Mouse (Mus musculus) megakaryocyte progenitor cell, adult 5-6 weeks (primary cell): Measurements from ENCODE around the gene Plekhd1. TPM values are rescaled to one million over a fixed set of nuclear protein-coding genes. Genes with fewer than 3 reads are reported as not detected.

Experiments used
- ATAC-seq: replicated peaks from 2 replicates; pipeline ENCODE4 v1.8.0; 2016; ENCODE audit warnings: mild to moderate bottlenecking, moderate TSS enrichment, inconsistent platforms; ENCODE audit not compliant: poor library complexity
- total RNA-seq, 2 experiments: library from RNA; stranded (forward) in 1 of 2; stranded (reverse) in 1 of 2; fragments of 157-497, 149-512 nt in 1 of 2; fragments of 200-1000 nt in 1 of 2; gene quantifications; 2 replicates each; pipeline versions ENCODE4 v1.2.3 to v1.2.4; 2015 to 2017

Plekhd1 gene
- total RNA-seq (2015) (not detected in 2 replicates), total RNA-seq (2017) (not detected in 2 replicates)

DNA sequence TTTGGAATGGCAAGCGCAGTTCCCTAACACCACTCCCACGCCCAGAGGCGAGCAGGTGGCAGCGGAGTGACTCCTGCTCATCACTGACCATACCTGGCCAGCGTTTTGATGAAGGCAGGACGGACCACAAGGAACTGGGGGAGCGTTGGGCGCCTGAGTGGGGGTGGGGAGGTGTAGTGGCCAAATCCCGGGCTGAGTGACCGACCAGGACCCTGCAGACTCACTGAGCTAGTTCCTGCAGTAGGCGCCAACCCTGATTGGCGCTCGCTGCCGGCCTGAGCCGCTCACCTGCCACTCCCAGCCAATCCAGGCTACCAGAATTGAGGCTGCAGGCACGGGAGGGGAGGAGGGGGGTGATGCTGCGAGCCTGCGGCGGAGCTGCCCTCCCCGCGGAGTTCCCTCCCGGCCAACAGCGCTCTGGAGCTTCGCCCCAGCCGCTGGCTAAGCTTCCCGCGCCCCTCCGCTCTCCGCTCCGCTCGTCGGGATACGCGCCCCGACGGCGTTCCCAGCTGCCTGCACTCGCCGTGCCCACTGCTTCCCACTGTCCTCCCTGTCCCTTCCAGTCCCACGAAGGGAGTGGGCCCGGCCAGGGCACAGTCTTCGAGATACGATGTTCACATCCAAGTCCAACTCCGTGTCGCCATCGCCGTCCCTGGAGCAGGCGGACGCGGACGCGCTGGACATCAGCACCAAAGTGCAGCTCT, at the start of gene Plekhd1:
Gene Plekhd1, plus strand, starts transcription at position 323 of the 704 bp plus-strand sequence.
- ATAC-seq: peak; percentile 40

DNA sequence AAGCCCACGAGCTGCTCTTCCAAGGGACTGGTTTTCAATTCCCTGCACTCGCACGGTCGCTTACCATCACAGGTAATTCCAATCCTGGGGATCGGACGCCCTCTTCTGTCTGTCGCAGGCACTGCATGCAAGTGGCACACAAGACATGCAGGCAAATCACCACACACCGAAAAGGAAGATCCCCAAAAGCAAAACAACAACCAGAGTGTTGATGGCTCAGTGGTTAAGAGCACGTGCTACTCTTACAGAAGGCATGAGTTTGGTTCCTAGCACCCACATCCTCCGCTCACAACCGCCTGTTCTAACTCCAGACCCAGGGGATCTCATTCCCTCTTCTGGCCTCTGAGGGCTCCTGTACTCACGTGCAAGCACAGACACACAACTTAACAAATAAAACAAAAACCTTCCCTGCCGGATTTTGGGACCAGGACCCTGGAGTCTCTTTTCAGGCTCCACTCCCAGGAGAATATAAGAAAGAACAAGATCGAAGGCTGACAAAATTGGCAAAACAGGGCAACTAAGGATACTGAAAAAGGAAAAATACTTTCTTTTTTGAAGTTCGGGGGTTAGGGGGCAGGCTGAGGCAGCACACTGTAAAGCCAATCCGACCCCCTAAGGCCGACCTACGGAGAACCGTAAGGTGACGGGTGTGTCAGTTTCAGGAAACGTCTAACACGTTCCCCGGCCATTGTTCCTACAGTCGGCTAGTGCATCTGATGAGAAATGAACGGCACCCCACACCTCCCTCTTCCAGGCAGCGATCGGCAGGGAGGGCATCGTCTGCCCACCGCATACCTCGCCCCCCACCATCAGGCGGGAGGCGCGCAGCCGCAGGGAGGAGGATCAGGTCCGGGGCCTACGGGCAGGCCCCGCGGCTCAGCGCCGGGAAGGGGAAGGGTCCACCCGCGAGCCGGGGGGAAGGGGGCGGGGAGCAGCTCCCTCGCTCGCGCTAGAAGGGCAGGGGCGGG, 49.4 kb upstream of the Plekhd1 start:
- peak; percentile 73 for ATAC-seq

DNA sequence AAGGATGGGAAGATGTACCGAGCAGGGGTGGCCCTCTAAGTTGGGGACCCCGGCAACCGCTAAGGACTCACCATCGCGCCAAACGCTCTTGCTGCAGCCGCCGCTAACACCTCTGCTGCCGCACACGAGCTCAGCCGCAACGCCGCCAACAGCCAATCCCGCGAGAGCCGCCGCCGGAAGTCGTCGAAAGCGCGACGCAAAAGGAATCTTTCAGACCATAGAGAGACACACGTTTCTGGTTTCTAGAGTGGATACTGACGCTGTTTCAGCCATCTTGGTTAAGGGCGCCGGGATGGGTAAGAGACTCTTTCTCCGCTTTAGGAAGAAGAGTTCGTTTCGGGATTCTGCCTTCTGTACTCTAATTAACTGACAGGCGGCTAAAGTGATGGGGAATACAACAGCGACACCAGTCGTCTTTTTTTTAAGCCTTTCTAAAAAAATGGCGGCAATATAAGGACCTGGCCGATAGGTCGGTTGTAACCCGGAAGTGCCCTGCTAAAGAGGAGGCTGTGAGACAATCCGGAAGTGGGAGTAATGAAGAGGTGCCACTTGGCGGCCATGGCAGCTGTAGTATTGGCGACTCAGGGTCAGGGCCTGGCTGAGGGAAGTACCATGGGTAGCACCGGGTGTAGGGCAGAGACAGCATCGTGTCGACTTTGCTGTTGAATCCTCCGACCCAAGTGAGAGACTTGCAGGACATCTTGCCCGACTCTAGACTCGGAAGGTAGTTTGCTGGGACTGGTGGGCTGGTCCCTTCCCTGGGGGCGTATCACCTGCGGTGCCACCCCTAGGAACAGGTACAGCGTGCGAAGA, 48.5 kb upstream of the Plekhd1 start, which contains the start of the genes Slc39a9 and Erh:
Gene Slc39a9, plus strand, starts transcription at position 191 of the 813 bp plus-strand sequence.
Gene Erh, minus strand, starts transcription at position 649 of the 813 bp plus-strand sequence.
- ATAC-seq: peak; percentile 88

DNA sequence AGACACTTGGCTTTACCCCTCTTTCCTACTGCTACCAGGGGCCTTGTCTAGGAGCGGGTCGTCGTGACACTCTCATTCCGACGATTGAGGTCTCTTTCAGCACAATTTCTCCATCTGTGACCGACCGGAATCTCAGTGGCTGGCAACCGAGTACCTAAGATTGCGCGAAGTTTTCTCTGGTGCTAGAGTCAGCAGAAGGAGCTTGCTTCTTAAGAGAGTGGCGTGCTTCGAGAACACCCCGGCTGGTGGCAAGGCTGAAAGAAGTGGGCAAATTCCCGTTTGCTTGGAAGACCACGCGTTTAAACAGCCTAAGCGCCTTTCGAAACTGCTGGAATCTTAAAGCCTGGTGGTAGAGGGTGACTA, 47.9 kb upstream of the Plekhd1 start:
- ATAC-seq: no peak

DNA sequence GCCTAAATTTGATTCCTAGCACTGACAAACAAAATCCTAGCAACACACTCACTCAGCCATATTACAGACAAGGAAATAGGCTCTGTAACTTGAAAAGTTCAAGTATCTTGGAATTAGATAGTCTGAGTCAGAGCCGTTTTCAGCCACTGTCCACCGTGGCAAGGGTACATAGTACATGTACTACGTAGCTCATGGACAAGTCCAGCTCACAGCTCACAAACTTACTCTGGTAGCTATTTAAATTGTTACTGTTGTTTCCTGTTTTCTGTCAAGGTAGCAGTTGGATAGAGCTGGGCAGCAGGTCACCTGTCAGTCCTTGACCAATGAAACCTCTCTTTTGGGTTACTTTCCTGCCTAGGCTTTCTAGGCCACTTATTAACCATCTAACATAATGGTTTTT, 46.0 kb upstream of the Plekhd1 start:
- ATAC-seq: no peak

DNA sequence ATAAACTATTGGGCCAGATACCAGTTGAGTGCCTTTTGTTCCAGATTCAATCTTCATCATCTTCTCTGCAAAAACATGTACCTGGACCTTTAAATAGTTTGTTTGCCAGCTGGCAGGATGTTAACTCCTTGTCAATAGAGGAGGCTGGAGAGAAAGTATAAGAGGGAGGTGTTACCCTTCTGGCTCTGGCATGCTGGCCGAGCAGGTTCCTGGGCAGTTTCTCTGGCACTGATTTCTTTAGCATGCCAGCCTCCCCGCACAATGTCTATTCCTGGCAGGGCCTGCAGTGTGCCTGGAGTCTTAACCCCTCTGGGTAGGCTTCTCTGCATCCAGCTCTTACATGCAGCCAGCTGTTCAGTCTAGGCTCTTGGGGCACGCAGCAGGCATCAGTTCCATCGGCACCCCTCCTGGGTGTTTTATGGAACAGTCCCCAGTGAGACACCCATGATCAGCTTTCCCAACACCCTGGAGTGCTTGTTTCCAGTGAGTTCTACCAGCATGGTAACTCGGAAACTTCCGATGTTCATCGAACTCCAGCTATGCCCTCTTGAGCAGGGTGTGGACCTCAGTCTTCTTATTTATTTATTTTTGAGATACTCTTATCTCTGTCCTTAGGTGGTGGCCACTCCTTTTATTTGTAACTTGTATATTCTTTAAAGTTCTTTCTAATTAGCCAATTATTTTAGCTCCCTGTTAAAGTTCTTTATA, 38.3 kb upstream of the Plekhd1 start:
- no peak for ATAC-seq

DNA sequence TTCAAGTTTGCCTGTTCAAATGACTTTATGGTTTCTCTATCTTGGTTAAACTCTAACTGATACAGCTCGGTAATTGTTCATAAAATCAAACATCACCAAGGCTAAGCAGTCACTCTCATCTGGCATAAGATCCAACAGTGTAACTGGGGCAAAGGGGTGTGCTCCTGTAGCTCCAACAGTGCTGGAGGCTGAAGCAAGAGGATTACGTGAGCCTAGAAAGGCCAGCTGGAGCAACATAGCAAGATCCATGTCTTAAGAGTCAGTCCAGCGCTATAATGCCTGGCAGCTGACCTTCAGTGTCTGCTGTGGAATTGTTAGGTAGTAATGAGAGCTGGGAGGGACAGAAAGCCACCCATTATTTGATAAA, 37.7 kb upstream of the Plekhd1 start:
- no peak for ATAC-seq

DNA sequence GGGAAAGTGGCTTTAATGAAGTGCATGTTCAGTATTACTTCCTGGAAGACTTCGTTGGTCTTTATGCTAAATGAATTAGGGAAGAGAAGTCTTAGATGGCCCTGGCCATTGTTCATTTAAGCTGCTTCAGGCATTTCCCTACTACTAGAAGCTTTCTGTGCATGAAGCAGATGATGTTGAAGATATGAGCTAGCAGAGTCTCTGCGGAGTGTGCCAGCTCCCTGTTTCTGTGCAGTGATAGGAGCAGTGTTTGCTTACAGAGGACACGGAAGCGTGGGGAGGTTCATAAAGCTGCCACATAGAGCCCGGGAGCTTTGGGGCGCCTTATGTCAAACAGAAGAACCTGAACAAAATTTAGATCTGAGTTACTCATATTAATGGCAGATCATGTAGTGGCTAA, 33.7 kb upstream of the Plekhd1 start:
- ATAC-seq: peak; percentile 66

DNA sequence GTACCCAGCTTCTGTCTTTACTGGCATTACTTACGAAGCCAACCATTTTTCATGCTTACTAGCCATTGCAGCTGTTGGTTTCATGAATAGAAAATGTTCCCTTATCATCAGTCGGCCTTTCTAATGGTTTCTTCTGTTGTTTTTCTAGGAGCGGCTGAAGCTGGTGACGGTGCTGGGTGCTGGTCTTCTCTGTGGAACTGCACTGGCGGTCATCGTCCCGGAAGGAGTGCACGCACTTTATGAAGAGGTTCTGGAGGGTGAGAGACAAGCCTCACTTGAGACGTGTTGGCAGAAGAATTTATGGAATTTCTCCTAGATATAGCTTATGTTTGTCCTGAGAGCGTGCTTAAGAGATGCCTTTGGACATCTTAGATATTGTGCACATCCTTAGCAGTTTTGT, 30.1 kb upstream of the Plekhd1 start:
- ATAC-seq: no peak

DNA sequence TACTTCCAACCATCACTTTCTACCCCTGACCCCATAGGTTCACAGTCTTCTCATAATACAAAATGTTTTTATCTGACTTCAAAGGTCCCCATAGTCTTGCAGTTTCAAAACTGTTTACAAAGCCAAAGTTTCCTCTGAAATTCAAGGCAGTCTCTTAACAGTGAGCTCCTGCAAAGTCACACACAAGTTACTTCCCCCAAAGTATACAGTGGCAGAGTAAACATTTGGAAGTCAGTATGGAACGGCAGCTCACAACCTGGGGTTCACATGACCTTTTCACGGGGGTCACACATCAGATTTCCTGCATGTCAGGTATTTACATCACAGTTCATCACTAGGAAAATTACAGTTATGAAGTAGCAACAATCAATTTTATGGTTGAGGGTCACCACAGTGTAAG, 28.5 kb upstream of the Plekhd1 start:
- no peak for ATAC-seq

DNA sequence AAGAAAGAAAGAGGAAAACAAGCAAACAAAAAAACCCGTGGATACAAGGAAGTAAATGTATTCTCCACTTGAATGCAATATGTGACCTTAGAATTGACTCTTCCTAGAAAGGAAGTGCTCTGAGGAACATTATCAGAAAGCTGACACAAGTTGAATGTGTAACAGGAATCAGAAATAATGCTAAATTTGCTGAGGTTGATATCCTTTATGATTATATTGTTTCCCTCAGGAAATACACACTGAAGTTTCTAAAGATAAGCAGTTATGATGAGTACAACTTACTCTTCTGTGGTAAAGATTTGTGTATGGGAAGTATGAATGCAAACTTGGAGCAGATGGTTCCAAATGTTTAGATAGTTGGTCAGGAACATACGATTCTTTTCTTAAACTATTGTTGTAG, 24.0 kb upstream of the Plekhd1 start:
- no peak for ATAC-seq

DNA sequence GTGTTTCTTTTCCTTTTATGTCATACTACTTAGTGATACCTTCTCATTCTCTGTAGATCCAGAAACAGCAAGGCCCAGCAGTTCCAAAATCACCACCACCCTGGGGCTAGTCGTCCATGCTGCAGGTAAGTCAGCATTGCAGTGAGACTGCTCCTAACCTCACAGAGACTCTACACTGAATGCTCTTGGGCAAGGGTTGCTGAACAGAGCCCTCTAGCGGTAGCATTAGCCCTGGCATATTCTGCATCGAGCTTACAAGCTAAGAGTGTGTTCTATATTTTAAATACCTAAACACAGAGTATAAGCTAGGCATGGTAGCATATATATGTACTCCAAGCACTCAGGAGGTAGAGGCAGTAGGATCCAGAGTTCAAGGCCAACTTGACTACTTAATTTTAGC, 19.2 kb upstream of the Plekhd1 start:
- peak; percentile 80 for ATAC-seq

DNA sequence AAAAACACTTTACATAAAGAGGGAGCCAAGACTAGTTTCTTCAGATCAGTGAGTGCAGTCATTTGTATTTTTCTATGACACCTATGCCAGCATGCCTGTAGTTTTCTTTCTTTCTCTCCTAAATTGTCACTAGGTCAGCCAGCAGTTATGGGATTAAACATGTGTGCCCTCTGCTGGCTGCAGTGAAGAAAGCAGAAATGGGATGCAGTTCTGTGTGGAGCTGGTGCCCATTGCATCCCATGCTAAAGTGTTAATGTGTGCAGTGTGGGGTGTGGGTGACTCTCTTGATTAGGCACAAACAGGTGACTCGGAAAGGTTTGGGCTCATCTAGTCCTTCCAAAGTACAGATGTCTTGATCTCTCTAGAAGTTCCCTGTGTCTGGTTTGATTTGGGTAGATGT, 11.1 kb upstream of the Plekhd1 start:
- peak; percentile 78 for ATAC-seq

DNA sequence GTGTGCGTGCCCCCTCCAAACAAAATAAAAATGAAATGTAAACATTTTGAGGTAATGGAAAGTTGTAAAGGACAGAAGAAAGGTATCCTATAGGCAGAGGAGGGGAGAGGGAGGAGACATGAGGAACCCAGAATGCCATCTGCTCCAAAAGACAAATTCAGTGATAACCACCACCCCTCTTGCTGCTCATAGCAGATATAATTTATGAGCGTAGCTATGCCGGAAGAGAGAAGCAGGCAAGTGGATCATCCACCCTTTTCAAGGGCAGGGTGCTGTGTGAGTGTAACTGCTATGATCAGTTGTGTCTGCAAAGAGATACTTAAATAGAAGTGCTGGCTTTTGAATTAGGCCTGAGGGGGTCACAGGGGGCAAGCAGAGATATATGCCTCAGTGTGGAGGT, 8.8 kb upstream of the Plekhd1 start:
- peak; percentile 81 for ATAC-seq

DNA sequence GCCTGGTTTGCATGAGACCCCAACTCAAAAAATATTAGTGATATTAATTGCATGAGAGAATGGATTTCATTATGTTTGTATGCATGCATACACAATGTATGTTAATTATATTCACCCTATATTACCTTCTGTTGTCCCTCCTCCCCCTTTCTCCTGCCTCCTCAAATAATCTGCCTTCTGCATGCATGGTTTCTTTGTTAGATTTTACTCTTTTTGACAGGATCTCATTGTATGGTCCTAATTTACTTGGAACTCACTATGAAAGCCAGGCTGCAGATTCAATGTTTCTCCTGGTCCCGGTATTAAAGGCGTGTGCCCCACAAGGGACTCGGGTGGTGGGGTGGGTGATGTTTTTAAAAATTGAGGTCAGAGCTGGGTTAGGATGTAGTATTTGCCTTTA, 8.1 kb upstream of the Plekhd1 start:
- ATAC-seq: no peak

DNA sequence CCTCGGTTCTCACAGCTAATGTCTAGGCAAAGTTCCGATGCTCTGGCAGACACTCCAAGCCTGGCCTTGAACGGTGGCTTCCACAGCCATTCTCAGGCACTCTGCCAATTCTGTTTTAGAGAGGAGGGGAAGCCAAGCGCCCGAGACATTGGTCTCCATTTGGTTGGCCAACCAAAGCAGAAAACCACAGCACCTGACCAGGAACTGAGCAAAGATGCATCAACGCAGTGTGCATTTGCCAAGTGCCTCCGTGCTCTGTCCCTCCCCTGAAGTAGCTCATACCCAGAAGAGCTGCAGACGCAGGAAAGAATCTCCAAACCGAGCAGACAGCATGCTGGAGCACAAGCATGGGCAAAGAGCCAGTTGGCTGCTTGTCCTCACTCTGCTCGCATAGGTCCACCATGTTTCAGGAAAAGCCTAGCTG, 4.6 kb upstream of the Plekhd1 start:
- ATAC-seq: peak; percentile 57

DNA sequence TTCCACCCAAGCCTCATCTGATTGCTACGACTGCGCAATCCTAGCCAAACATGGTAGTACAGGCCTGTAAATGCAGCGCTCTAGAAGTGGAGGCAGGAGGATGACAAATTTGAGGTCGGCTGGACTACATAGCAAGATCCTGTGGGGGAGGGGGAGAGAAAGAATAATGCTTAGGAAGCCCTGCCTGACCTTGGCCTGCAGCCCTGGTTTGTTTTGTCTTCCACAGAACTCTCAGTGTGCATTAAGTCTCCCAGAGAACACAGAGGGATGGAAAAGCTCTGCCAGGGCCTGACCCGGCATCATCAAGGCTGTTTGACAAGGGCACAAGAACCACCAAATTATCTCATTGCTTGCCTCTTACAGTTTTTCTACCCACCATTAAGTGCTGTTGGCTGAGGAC, 2.7 kb upstream of the Plekhd1 start:
- no peak for ATAC-seq

DNA sequence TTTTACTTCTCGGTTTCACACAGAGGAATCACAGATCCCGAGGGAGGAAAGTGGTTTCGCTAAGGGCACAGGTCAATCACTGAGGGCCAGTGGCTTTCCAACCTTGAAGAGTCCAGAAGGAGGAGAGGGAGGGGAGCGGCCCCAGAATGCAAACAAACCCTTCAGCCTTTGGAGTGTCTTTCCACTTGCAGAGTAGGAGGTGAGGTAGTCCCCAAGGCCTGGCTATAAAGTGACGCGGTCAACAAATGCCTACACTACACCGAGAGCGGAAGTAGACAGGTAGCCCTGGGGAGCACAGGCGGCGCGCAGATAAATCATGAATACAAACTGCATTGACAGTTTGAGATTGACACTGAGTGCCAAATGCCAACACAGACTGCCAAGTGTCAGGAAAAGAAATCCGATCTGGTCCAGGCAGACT, 710 bp upstream of the Plekhd1 start:
- no peak for ATAC-seq

DNA sequence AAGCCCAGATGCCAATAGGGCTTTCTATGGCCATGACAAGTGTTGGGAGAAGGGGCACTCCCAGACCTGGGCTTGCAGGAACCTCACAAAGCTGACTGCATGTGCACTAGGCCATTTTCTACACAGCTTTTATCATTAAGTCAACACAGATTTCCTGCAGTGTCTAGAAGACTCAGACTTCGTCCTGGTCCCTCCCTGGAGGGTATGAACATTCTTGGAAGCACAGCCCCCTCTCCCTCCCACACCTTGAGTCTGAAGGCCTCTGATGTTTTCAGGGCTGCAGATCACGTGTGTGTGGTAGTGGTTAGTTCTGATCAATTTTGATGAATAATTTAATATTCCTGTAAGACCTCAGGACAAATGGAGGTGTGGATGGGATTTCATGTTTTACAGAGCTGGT, 1.3 kb downstream of the Plekhd1 start:
- no peak for ATAC-seq

DNA sequence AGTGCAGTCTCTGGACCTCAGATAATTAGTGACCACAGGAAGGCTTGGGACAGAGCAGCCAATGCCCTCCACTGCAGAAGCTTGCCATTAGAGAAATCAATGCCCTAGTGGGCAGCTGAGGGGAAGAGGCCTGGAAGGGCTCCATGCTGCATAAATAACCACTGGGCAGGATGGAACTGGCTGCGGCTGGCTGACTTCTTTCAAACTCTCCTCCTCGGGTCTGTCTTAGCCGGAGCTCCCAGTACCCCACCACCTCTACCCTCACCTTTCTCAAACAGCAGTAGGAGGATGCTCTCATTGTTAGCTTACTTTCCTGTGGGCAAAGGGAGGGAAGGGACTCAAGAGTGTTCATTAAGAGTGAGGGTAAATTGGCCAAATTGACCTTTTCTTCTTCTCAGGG, 2.6 kb downstream of the Plekhd1 start:
- no peak for ATAC-seq
